Mouse (Mus musculus): ENCODE measurements at regions not wholly inside any gene's neighbourhood (a gene's known extent, or its start where the extent isn't known, plus 50 kb on each side); places are given as distances from the start of the nearest gene placed in this dataset.

DNA sequence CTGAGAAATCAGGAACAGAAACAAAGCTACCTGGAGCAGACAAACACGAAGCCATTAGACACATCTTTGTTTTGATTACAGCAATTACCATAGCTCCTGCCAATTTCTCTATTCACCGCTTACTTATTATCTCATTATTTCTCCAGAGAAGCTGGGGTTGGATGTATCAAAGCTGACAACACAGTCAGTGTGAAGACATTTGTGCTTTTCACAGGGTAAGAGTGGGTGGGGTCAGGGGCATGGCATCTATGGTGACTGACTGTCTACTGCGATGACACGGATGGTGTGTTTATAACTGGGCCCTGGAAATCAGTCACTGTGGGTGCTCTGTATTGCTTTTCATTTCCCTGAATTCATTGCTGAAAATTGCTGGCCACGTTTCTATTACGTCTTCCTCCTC lies 815.0 kb upstream of the Adgrl2 start:
- TF ChIP-seq CTCF (conservative IDR thresholded peaks at IDR 0.05; ENCODE audit: low read length), result no peak
- no peak for TF ChIP-seq POU5F1 (IDR thresholded peaks at IDR 0.05; ENCODE audit: borderline replicate concordance, low read length)
- no peak for TF ChIP-seq NANOG (IDR thresholded peaks at IDR 0.05; ENCODE audit: borderline replicate concordance, low read length)
